Mouse (Mus musculus): ENCODE measurements at regions not wholly inside any gene's neighbourhood (a gene's known extent, or its start where the extent isn't known, plus 50 kb on each side); places are given as distances from the start of the nearest gene placed in this dataset.

- TF ChIP-seq CTCF (IDR thresholded peaks at IDR 0.05; ENCODE audit: borderline replicate concordance, insufficient read depth, low read length) = no peak
- TF ChIP-seq POLR2A (IDR thresholded peaks at IDR 0.05; ENCODE audit: low read depth, low read length) = no peak
Observed at GRCm38 (mm10) chr5:43152881-43153280, 80.1 kb upstream of the Cpeb2 start.

Measured in embryonic fibroblast, embryonic 13.5 days (primary cell).